Mouse (Mus musculus) cerebellum, adult 9-10 months (tissue): ENCODE measurements around the gene Arhgap45.

Experiments used
- DNase-seq: peaks from one replicate; pipeline ENCODE4 v3.0.0; 2022

Arhgap45 gene

DNA sequence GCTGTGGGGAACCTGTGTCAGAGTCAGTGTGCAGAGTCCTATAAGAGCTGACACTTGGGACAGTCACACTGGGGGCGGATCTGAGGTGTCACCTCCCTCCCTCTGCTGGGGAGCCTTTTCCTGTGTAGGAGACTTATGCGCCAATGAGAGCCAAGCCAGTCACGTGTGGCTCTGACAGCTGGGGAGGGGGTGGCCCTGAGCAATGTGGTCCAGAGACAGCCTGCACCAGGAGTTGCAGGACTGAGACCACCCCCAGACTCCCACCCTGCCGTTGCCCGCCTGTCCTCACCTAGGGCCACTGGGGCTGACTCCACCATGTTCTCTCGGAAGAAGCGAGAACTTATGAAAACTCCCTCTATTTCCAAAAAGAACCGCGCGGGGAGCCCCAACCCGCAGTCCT, at the start of gene Arhgap45:
Gene Arhgap45 (plus strand): TSS at position 143 of the 400 bp plus-strand sequence.
- no peak for DNase-seq

GRCm38 (mm10) chr10:79966886-79967400, 49.5 kb upstream of the Arhgap45 start:
- peak; percentile 70 for DNase-seq

DNA sequence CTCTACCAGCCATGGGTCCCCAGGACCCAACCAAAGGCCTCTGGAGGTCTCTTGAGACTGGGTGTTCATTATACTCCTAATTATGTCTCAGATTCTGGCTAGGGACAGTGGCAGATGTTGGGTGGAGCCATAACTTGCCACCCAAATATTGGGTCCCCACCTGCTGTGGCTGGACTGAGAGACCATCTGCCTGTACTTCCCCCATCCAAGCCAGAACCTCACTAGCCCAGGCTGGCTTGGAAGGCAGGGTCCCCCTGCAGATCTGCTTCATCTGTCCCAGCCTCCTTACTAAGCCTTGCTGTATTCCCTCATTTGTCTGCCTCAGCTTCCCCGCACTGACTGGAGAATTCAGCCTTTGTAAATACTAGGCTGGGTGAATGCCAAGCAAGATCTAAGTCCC, 48.3 kb upstream of the Arhgap45 start:
- no peak for DNase-seq

- no peak for DNase-seq
These were observed 47.3 kb upstream of the Arhgap45 start for GRCm38 (mm10) chr10:79969124-79969568.

DNA sequence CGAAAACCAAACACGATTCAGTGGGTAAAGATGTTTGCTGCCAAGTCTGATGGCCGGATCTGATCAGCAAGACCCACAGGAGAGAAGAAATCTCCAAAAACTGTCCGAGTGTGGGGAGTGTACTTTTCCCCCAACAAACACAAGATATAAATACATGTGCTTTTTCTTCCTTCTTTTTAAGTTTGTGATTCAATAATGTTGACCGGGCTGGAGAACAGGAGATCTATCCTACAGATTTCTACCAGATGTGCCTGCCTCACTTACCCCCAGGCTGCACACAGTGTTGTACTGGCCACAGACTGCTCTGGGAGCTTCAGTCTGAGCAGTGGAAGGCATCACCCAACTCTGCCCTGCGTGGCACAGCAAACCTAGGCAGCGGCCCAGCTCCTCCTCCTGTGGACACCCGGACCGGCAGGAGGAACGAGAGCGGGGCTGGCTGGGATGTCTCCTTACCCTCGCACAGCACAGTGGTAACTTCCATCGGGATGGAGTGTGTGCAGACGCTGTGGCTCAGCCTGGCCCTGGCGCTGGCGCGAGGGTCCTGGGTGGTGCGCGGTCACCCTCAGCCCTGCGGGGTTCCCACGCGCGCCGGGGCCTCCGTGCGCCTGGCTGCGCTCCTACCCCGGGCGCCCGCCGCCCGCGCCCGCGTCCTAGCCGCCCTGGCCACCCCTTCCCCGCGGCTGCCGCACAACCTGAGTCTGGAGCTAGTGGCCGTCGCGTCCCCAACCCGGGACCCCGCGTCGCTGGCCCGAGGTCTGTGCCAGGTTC, 45.9 kb upstream of the Arhgap45 start, which contains the start of gene Grin3b:
Gene Grin3b (plus strand): TSS at position 301 of the 768 bp plus-strand sequence.
- DNase-seq: no peak

GRCm38 (mm10) chr10:79971183-79971497, 45.3 kb upstream of the Arhgap45 start:
- no peak for DNase-seq

- DNase-seq: no peak
These were observed 43.6 kb upstream of the Arhgap45 start for GRCm38 (mm10) chr10:79972831-79973230.

GRCm38 (mm10) chr10:79974087-79974486, 42.4 kb upstream of the Arhgap45 start:
- DNase-seq: no peak

- no peak for DNase-seq
These were observed 41.8 kb upstream of the Arhgap45 start for GRCm38 (mm10) chr10:79974668-79975067.

- DNase-seq: no peak
These were observed 40.3 kb upstream of the Arhgap45 start for GRCm38 (mm10) chr10:79976071-79976721.

DNA sequence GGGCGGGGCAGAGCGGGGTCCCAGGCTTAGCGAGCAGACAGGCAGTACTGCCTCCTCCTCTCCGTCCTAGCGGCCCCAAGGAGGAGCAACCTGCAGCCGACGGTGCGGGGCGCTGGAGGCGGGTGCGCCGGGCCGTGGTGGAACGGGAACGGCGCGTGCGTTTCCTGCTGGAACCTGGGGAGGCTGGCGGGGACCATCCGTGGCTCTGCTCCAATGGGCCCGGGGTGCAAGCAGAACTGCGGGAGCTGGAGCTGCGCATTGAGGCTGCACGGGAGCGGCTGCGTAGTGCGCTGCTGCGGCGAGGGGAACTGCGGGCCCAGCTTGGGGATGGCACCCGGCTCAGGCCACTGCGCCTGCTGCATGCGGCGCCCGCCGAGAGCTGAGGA, 39.7 kb upstream of the Arhgap45 start:
- no peak for DNase-seq

- DNase-seq: no peak
These were observed 39.1 kb upstream of the Arhgap45 start for GRCm38 (mm10) chr10:79977324-79977723.

DNA sequence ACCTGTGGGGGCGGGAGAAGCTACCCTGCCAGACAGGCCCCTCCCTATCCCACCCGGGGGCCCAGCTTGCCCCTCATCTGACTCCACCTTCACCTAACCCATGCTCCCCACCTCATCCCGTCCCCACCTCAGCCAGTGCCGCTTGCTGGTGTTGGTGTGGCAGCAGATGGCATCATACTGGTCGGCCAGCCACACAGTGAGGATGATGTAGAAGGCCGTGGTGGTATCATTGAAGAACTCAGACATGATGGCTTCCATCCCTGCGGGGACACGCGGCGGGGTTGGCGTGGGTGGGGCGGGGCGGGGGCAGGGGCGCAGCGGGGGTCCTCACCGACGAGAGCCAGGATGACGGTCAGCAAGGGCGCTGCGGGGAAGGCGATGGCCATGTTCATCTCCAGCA, 38.4 kb upstream of the Arhgap45 start:
- DNase-seq: no peak

DNA sequence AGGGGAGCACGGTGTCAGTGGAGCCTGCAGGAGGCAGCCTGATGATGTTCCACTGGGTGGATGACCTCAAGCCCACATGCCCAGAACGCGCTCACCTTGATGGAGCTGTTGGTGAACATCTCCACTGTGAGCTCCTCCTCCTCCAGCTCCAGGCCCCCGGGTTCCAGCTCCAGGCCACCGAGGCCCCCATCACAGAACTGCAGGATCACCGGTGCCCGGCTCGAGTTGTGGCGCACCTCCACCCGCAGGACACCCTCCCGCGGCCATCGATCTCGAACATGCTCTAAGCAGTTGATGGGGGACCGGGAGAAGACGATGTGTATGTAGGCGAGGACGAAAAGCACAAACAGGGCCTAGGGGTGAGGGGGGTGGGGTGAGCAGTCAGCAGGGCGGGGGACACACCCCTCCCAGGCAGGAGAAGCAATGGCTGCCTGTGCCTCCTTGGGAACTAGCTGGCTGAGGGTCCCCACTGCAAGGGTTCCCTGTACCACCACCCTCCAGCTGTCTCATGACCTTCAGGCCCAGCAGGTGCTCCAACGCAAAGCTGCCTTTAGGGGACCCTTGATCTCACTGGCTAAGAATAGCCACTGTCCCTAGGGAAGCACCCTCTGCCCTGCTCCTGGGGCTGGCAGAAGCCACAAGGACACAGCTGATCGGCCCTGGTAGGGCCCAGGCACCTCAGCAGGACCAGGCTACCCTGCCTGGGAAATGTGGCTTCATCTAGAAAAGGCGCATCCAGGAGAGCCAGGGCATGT, 36.9 kb upstream of the Arhgap45 start:
- DNase-seq: no peak

- no peak for DNase-seq
These were observed 33.2 kb upstream of the Arhgap45 start for GRCm38 (mm10) chr10:79983205-79983604.

DNA sequence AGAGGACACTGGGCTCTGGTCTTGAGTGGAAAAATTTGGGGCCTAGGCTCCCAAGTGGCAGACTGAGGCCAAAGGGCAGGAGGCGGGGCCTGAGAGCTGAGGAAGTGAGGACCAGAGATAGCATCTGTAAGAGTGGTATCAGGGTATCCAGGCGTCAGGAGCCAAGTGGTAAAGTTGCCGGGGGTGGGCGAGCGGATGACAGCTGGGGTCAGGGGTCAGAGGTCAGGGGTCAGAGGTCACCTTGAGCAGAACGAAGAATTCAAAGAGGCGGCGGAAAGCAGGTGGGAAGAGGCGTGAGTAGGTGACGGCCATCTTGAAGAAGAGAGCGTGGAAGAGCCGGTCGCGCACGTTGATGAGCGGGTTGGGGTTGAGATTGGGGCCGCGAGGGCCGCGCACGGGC, 32.8 kb upstream of the Arhgap45 start:
- DNase-seq: peak; percentile 87

GRCm38 (mm10) chr10:79984195-79984816, 32.1 kb upstream of the Arhgap45 start, which contains the start of gene Tmem259:
TSS of gene Tmem259 (minus strand) at chr10:79984330.
- DNase-seq: peak; percentile 87

GRCm38 (mm10) chr10:79984871-79985270, 31.6 kb upstream of the Arhgap45 start:
- DNase-seq: peak; percentile 100

GRCm38 (mm10) chr10:79985334-79986231, 30.9 kb upstream of the Arhgap45 start:
- peak; percentile 89 for DNase-seq

- DNase-seq: peak; percentile 72
These were observed 30.1 kb upstream of the Arhgap45 start for GRCm38 (mm10) chr10:79986232-79986878.

- DNase-seq: peak; percentile 91
These were observed 29.5 kb upstream of the Arhgap45 start for GRCm38 (mm10) chr10:79986963-79987362.
